Mouse (Mus musculus): ENCODE measurements around the gene BC052040. TPM values are rescaled to one million over a fixed set of nuclear protein-coding genes. Genes with fewer than 3 reads are reported as not detected.

BC052040 gene
- polyA plus RNA-seq, 1 experiment from 2014 or later = 9.8 TPM

GRCm38 (mm10) chr2:115673054-115673660 lies 91.6 kb downstream of the BC052040 start:
- Histone ChIP-seq H3K36me3 (no peaks in the 10 kb centered on the region), H3K4me1 (no peaks in the 10 kb centered on the region), H3K4me3 (no peak overlapping the region), H3K27me3 (replicated peaks) (no peaks in the 10 kb centered on the region), H3K4me2 (no peak overlapping the region), H3K9me3 (replicated peaks) (no peaks in the 10 kb centered on the region), H3K27ac (no peak overlapping the region), H3K9ac (no peak overlapping the region)
- WGBS (ENCODE audit: insufficient replicate concordance) = 81% methylated on average over 7 of the region's 7 CpGs
- no peak for ATAC-seq

GRCm38 (mm10) chr2:115678786-115679185 lies 97.3 kb downstream of the BC052040 start:
- WGBS (ENCODE audit: insufficient replicate concordance) = 78% methylated on average over 5 of the region's 5 CpGs
- Histone ChIP-seq H3K4me1 (no peaks in the 10 kb centered on the region), H3K27ac (no peak overlapping the region), H3K9me3 (replicated peaks) (no peaks in the 10 kb centered on the region), H3K9ac (no peak overlapping the region), H3K4me3 (no peak overlapping the region), H3K4me2 (no peak overlapping the region), H3K36me3 (no peaks in the 10 kb centered on the region), H3K27me3 (replicated peaks) (no peaks in the 10 kb centered on the region)
- ATAC-seq = no peak

- H3K4me3 ChIP-seq = no peak overlapping the region
- no peaks in the 10 kb centered on the region for H3K4me1 ChIP-seq
- no peak overlapping the region for H3K4me2 ChIP-seq
- WGBS (ENCODE audit: insufficient replicate concordance) = 71% methylated on average over 3 of the region's 3 CpGs
- no peak overlapping the region for H3K9ac ChIP-seq
- ATAC-seq = no peak
- no peaks in the 10 kb centered on the region for H3K27me3 ChIP-seq (replicated peaks)
- no peaks in the 10 kb centered on the region for H3K9me3 ChIP-seq (replicated peaks)
- H3K27ac ChIP-seq = no peak overlapping the region
- H3K36me3 ChIP-seq = 0 out of 2 replicates have a peak, but pooled peaks cover 7% of the 10 kb centered on the region
Measured at GRCm38 (mm10) chr2:115685250-115685649, 103.7 kb downstream of the BC052040 start.

- no peak for ATAC-seq
- H3K27me3 ChIP-seq (replicated peaks) = no peaks in the 10 kb centered on the region
- H3K4me2 ChIP-seq = no peak overlapping the region
- H3K4me3 ChIP-seq = no peak overlapping the region
- no peaks in the 10 kb centered on the region for H3K4me1 ChIP-seq
- no peak overlapping the region for H3K9ac ChIP-seq
- 78% methylated on average over 4 of the region's 4 CpGs for WGBS (ENCODE audit: insufficient replicate concordance)
- H3K36me3 ChIP-seq = 0 out of 2 replicates have a peak, but pooled peaks cover 7% of the 10 kb centered on the region
- no peak overlapping the region for H3K27ac ChIP-seq
- H3K9me3 ChIP-seq (replicated peaks) = no peaks in the 10 kb centered on the region
Measured at GRCm38 (mm10) chr2:115687612-115688011, 106.1 kb downstream of the BC052040 start.

- WGBS (ENCODE audit: insufficient replicate concordance) = 77% methylated on average over 6 of the region's 6 CpGs
- Histone ChIP-seq H3K4me1 (no peaks in the 10 kb centered on the region), H3K4me2 (no peak overlapping the region), H3K36me3 (0 out of 2 replicates have a peak, but pooled peaks cover 7% of the 10 kb centered on the region), H3K27me3 (replicated peaks) (no peaks in the 10 kb centered on the region), H3K27ac (no peak overlapping the region), H3K4me3 (no peak overlapping the region), H3K9me3 (replicated peaks) (no peaks in the 10 kb centered on the region), H3K9ac (no peak overlapping the region)
- no peak for ATAC-seq
Measured at GRCm38 (mm10) chr2:115688282-115688681, 106.8 kb downstream of the BC052040 start.

GRCm38 (mm10) chr2:115693841-115694240 lies 112.3 kb downstream of the BC052040 start:
- Histone ChIP-seq H3K4me3 (no peak overlapping the region), H3K4me1 (no peaks in the 10 kb centered on the region), H3K9me3 (replicated peaks) (no peaks in the 10 kb centered on the region), H3K27me3 (replicated peaks) (no peaks in the 10 kb centered on the region), H3K27ac (no peak overlapping the region), H3K9ac (no peak overlapping the region), H3K36me3 (no peaks in the 10 kb centered on the region), H3K4me2 (no peak overlapping the region)
- no peak for ATAC-seq
- 77% methylated on average over 3 of the region's 3 CpGs for WGBS (ENCODE audit: insufficient replicate concordance)

- WGBS (ENCODE audit: insufficient replicate concordance) = 83% methylated on average over 6 of the region's 6 CpGs
- no peaks in the 10 kb centered on the region for H3K9me3 ChIP-seq (replicated peaks)
- no peaks in the 10 kb centered on the region for H3K4me1 ChIP-seq
- no peaks in the 10 kb centered on the region for H3K36me3 ChIP-seq
- no peak overlapping the region for H3K4me3 ChIP-seq
- no peak overlapping the region for H3K4me2 ChIP-seq
- H3K27me3 ChIP-seq (replicated peaks) = no peaks in the 10 kb centered on the region
- H3K27ac ChIP-seq = no peak overlapping the region
- no peak for ATAC-seq
- H3K9ac ChIP-seq = no peak overlapping the region
Measured at GRCm38 (mm10) chr2:115694386-115694785, 112.9 kb downstream of the BC052040 start.

GRCm38 (mm10) chr2:115699032-115699431 lies 117.5 kb downstream of the BC052040 start:
- Histone ChIP-seq H3K4me1 (no peaks in the 10 kb centered on the region), H3K9me3 (replicated peaks) (no peaks in the 10 kb centered on the region), H3K4me2 (no peak overlapping the region), H3K27me3 (replicated peaks) (no peaks in the 10 kb centered on the region), H3K4me3 (no peak overlapping the region), H3K36me3 (no peaks in the 10 kb centered on the region), H3K27ac (no peak overlapping the region), H3K9ac (no peak overlapping the region)
- WGBS (ENCODE audit: insufficient replicate concordance) = 78% methylated on average over 5 of the region's 5 CpGs
- no peak for ATAC-seq

GRCm38 (mm10) chr2:115702610-115703009 lies 121.1 kb downstream of the BC052040 start:
- no peak overlapping the region for H3K4me2 ChIP-seq
- no peak overlapping the region for H3K4me3 ChIP-seq
- 88% methylated on average over 5 of the region's 5 CpGs for WGBS (ENCODE audit: insufficient replicate concordance)
- no peaks in the 10 kb centered on the region for H3K36me3 ChIP-seq
- H3K9ac ChIP-seq = no peak overlapping the region
- ATAC-seq = no peak
- H3K27me3 ChIP-seq (replicated peaks) = no peaks in the 10 kb centered on the region
- H3K27ac ChIP-seq = no peak overlapping the region
- H3K9me3 ChIP-seq (replicated peaks) = no peaks in the 10 kb centered on the region
- H3K4me1 ChIP-seq = no peaks in the 10 kb centered on the region

GRCm38 (mm10) chr2:115717535-115717934 lies 136.0 kb downstream of the BC052040 start:
- WGBS (ENCODE audit: insufficient replicate concordance) = 70% methylated on average over 5 of the region's 5 CpGs
- no peak overlapping the region for H3K9ac ChIP-seq
- H3K27me3 ChIP-seq (replicated peaks) = no peaks in the 10 kb centered on the region
- peaks cover 16% of the 10 kb centered on the region for H3K9me3 ChIP-seq (replicated peaks)
- ATAC-seq = no peak
- no peaks in the 10 kb centered on the region for H3K4me1 ChIP-seq
- H3K4me2 ChIP-seq = no peak overlapping the region
- no peak overlapping the region for H3K4me3 ChIP-seq
- H3K27ac ChIP-seq = no peak overlapping the region
- H3K36me3 ChIP-seq = 0 out of 2 replicates have a peak, but pooled peaks cover 14% of the 10 kb centered on the region

- 0 out of 2 replicates have a peak, but pooled peaks cover 14% of the 10 kb centered on the region for H3K36me3 ChIP-seq
- no peaks in the 10 kb centered on the region for H3K4me1 ChIP-seq
- no peak overlapping the region for H3K27ac ChIP-seq
- no peak overlapping the region for H3K4me2 ChIP-seq
- peaks cover 16% of the 10 kb centered on the region for H3K9me3 ChIP-seq (replicated peaks)
- H3K9ac ChIP-seq = no peak overlapping the region
- H3K27me3 ChIP-seq (replicated peaks) = no peaks in the 10 kb centered on the region
- ATAC-seq = no peak
- H3K4me3 ChIP-seq = no peak overlapping the region
- 70% methylated on average over 3 of the region's 3 CpGs for WGBS (ENCODE audit: insufficient replicate concordance)
Measured at GRCm38 (mm10) chr2:115717980-115718379, 136.5 kb downstream of the BC052040 start.

GRCm38 (mm10) chr2:115723452-115723851 lies 141.9 kb downstream of the BC052040 start:
- ATAC-seq = no peak
- peaks cover 16% of the 10 kb centered on the region for H3K9me3 ChIP-seq (replicated peaks)
- no peaks in the 10 kb centered on the region for H3K27me3 ChIP-seq (replicated peaks)
- H3K36me3 ChIP-seq = peaks cover 20% of the 10 kb centered on the region; the same call in 1 of the 2 replicates
- H3K4me2 ChIP-seq = no peak overlapping the region
- H3K9ac ChIP-seq = no peak overlapping the region
- no peak overlapping the region for H3K4me3 ChIP-seq
- H3K27ac ChIP-seq = no peak overlapping the region
- no peaks in the 10 kb centered on the region for H3K4me1 ChIP-seq
- 63% methylated on average over 8 of the region's 8 CpGs for WGBS (ENCODE audit: insufficient replicate concordance)

GRCm38 (mm10) chr2:115724216-115724615 lies 142.7 kb downstream of the BC052040 start:
- ATAC-seq = no peak
- Histone ChIP-seq H3K4me2 (no peak overlapping the region), H3K27ac (no peak overlapping the region), H3K4me3 (no peak overlapping the region), H3K9ac (no peak overlapping the region), H3K9me3 (replicated peaks) (peaks cover 14% of the 10 kb centered on the region), H3K4me1 (no peaks in the 10 kb centered on the region), H3K36me3 (peaks cover 18% of the 10 kb centered on the region; the same call in 1 of the 2 replicates), H3K27me3 (replicated peaks) (no peaks in the 10 kb centered on the region)
- 51% methylated on average over 6 of the region's 6 CpGs for WGBS (ENCODE audit: insufficient replicate concordance)

Data from liver, embryonic 12.5 days (tissue).